Mouse (Mus musculus): Measurements from ENCODE around the gene Acin1. TPM values are rescaled to one million over a fixed set of nuclear protein-coding genes. Genes with fewer than 3 reads are reported as not detected.

The Acin1 gene
- polyA plus RNA-seq (2015; fragmentation: Nextera tagmentation; extraction: Ambion mirVana), result 50.8 and 54.6 TPM in 2 replicates

DNA sequence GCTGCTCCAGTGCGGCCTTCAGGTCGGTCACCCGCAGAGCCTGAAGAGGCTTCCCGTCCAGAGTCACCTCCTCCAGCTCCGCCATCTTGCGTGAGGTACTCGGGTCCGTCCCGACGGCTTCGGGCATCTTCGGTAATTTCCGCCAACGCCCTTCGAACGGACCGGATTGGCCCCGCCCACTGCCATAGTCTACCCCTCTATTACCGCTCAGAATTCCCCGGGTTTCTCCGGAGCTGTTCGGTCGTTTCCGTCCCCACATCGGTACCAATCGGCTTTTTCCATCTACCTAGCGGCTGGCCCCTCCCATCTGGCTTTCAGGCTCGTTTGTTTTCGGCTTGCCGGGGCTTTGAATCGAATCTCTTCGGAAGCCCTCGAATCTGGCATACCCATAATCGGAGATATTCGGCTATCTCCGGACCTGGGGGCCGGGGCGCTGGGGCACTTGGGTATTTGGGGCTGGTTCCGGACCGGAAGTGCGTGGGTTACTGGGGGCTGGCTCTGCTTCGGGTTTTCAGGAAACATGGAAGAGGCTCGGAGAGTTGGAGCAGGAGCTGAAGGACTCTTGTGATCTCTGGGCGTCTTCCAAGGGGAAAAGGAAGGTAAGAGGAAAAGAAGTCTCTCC is at the start of gene Acin1:
TSS of gene Acin1 (minus strand) at position 410 of the 622 bp plus-strand sequence.

DNA sequence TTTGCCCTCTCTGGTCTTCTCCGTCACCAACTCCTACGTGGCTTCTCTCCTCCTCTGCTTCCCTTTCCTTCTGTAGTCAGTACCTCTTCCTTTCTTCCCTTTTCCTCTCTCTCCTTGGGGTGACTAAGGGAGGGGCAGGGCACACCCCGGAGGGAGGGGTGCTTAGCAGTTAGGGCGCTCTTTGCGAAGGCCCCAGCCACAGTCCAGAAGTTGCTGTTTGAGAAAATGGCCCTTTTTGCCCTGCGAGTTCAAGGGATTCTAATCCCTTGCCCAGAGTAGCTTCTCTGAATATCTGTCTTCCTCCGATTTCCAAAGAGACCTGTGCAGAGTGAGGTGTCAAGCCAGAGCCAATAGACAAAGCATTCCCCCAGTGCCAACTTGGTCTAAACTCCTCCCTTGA is 25.3 kb upstream of the Acin1 start, which contains the start of gene Cebpe:
TSS of gene Cebpe (minus strand) at position 101 of the 400 bp plus-strand sequence.

DNA sequence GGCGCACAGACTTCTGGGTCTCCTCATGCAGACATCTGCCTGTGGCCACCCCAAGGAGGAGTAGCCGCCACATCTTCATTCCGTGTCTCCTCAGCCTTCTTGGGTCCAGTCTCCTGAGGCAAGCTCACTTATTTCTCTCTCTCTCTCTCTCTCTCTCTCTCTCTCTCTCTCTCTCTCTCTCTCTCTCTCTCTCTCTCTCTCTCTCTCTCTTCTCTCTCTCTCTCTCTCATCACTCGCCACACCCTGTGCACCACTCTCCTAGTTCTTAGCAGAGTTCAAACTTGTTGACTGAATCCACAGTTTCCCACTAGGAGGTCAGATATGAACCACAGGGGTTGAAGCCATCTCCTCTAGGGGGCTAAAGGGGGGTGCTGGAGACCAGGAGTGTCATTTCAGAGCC is 12.0 kb upstream of the Acin1 start, which contains the start of gene Gm29776:
TSS of gene Gm29776 (minus strand) at position 101 of the 400 bp plus-strand sequence.

DNA sequence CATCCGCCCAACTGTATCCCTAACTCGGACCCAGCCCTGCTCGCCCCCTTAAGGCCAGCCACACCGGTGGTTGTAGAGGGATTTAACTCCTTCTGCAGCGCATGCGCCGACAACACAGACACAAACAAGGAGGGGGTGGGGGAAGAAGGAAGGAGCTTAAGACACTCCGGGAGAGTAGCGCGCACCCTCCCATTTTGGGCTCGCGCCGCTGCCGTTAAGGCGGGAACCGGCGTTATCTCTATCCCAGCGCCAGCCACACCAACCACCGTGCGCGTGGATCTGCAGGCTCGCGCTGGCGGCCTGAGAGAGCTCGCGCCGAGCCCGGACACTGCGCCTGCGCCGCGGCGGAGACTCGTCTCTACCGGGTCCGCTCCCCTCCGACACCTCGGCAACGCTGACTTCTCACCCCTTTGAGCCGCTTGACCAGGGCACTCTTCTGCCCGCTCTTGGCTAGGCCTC is 639 bp downstream of the Acin1 start, which contains the start of gene 1700123O20Rik:
TSS of gene 1700123O20Rik (plus strand) at position 154 of the 459 bp plus-strand sequence.

DNA sequence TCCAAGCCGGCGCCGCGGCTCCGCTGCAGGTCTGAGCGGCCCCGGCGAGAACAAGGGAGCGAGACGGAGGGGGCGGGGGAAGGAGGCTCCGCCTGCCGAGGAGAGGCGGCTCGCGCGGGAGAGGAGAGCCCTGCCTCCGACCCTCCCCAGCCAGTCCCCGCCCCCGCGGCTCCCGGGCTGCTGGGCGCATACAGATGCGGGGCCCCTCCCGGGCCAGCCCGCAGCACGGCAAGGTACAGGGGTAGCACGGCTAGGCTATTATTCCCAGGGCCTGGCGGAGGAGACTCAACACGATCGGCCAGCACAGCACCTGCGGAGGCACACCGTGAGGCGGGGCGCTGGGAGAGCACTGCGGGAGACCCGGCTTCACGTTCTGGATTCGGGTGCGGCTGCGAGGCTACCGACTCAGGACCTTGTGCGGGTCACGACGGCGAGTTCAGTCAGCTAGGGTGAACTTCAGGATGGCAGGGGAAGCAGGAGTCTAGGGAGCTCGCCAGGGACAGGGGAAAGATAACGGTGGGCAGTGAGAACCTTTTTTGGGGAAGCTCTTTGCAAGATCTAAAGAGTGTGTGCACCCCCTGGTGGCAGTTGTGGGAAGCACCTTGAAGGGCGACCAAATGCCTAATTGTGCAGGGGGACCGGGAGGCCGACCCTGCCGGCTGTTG is 45.3 kb downstream of the Acin1 start, which contains the start of gene Cdh24:
TSS of gene Cdh24 (minus strand) at position 60 of the 665 bp plus-strand sequence.

DNA sequence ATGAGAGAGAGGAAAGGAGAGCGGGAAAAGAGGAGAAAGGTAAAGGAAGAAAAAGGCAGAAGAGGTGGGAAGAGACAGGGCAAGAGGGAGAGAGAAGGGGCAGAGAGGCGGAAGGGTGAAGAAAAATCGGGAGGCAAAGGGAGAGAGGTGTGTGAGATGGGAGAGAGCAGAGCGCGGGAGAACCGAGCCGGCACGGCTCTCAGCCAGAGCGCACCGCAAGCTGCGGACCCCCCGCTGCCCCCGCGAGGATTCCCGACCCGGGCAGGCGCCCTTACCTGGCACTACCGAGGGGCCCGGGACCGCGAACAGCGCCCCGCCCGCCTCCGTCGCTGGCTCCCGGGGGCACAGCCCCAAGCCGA is 45.8 kb downstream of the Acin1 start, which contains the start of gene Gm17606:
TSS of gene Gm17606 (plus strand) at position 7 of the 359 bp plus-strand sequence.

DNA sequence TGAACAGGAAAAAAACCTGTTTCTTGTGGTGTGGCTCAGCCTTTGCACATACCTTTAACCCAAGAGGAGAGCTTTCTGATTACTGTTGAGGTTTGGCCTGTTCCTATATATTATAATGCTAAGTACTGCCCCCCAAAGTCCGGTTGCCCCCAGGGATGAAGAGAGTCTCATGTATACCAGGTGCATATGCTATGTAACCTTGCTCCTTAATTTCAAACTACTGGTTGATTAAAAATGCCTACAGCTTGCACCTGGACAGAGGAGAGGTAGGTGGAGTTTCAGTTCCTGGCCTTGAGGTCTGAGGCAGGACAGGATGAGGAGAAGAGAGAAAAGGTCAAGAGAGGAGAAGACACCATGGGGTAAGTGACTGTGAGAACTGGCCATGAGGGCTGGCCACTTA is 65.6 kb downstream of the Acin1 start, which contains the start of gene Psmb11:
TSS of gene Psmb11 (plus strand) at position 301 of the 400 bp plus-strand sequence.

DNA sequence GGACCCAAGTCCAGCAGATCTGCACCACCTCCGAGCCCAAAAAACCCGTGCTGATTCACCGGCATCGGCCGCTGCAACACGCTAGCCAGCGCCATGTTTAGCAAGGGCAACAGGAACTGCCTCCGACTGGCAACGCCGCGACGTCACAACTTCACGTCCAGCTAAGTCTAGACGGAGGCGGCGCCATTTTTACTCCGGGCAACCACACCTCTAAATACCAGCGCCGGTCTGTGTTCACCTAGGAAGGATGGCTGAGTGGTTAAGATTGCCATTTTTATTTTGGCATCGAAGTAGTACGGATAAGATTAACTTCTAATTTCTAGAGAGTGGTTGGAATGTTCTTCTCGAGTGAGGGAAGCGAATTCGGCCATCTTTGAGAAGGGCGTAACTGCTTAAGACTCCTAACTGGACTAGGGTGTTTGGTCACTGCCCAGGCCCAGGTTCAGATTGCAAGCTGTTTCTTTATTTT is 68.8 kb downstream of the Acin1 start, which contains the start of gene Psmb5:
TSS of gene Psmb5 (minus strand) at position 126 of the 469 bp plus-strand sequence.

DNA sequence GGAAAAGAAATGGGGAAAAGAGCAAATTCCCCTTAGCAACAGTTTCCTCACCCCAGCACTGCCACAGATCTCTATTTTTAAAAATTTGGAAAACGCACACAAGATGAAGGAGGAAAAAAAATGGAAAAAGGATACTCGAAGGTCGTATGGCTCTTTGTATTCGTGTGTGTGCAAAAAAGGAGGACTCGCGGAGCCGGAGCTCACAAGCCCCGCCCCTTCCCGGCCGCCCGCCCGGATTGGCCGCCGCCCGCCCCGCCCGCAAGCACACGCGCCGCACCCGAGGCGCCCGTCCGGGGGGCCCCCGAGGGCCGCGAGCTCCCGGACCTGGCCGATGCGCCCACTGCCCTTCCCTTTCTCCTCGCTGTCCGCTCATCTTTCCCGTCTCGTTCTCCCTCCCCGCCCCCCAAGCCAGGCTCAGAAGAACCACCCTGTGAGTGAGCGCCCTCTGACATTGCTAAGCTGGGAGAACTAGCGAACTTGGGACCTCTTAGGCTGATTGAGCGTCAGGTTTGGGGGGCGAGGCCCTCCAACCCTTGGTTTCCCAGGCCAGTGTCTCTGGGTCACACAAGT is 80.9 kb downstream of the Acin1 start, which contains the start of gene 4931414P19Rik:
TSS of gene 4931414P19Rik (minus strand) at position 242 of the 570 bp plus-strand sequence.

MicroRNAs within 50 kb of the gene (microRNA counts, 519-probe panel; counts per million panel counts)
- not detected for microRNA mmu-miR-686

Small RNA genes lying within 50 kb of the gene (microRNA-seq; reads per million reads assigned to microRNA genes)
- gene Mir686, result not detected
- not detected for gene Mir6948

Other genes with a start within 250 kb of the Acin1 start
- gene Lrp10, start 222.8 kb downstream of the Acin1 start, polyA plus RNA-seq (2015; fragmentation: Nextera tagmentation; extraction: Ambion mirVana), result 56.2 and 58.1 TPM in 2 replicates
- gene Rem2, start 210.8 kb downstream of the Acin1 start, polyA plus RNA-seq (2015; fragmentation: Nextera tagmentation; extraction: Ambion mirVana), result 0.18 TPM in 1 of 2 replicates, not detected in the other
- 37.8 and 39.1 TPM in 2 replicates for gene Prmt5, start 169.4 kb downstream of the Acin1 start, polyA plus RNA-seq (2015; fragmentation: Nextera tagmentation; extraction: Ambion mirVana)
- gene Haus4, start 132.3 kb downstream of the Acin1 start, polyA plus RNA-seq (2015; fragmentation: Nextera tagmentation; extraction: Ambion mirVana), result 24.3 and 25.7 TPM in 2 replicates
- gene Ajuba, start 109.4 kb downstream of the Acin1 start, polyA plus RNA-seq (2015; fragmentation: Nextera tagmentation; extraction: Ambion mirVana), result 42.4 and 43.2 TPM in 2 replicates
- gene 4931414P19Rik, start 80.9 kb downstream of the Acin1 start, polyA plus RNA-seq (2015; fragmentation: Nextera tagmentation; extraction: Ambion mirVana), result 2.8 and 3.5 TPM in 2 replicates
- 266 and 296 TPM in 2 replicates for gene Psmb5, start 68.9 kb downstream of the Acin1 start, polyA plus RNA-seq (2015; fragmentation: Nextera tagmentation; extraction: Ambion mirVana)
- not detected in 2 replicates for gene Psmb11, start 65.5 kb downstream of the Acin1 start, polyA plus RNA-seq (2015; fragmentation: Nextera tagmentation; extraction: Ambion mirVana)
- gene Gm17606, start 46.0 kb downstream of the Acin1 start, polyA plus RNA-seq (2015; fragmentation: Nextera tagmentation; extraction: Ambion mirVana), result not detected in 2 replicates
- gene Cdh24, start 45.6 kb downstream of the Acin1 start, polyA plus RNA-seq (2015; fragmentation: Nextera tagmentation; extraction: Ambion mirVana), result 0.59 and 0.66 TPM in 2 replicates
- 57.6 and 58.6 TPM in 2 replicates for gene 1700123O20Rik, start 715 bp downstream of the Acin1 start, polyA plus RNA-seq (2015; fragmentation: Nextera tagmentation; extraction: Ambion mirVana)
- gene Gm29776, start 11.9 kb upstream of the Acin1 start, polyA plus RNA-seq (2015; fragmentation: Nextera tagmentation; extraction: Ambion mirVana), result 0.13 TPM in 1 of 2 replicates, not detected in the other
- 0.10 TPM in 1 of 2 replicates, not detected in the other for gene Cebpe, start 25.2 kb upstream of the Acin1 start, polyA plus RNA-seq (2015; fragmentation: Nextera tagmentation; extraction: Ambion mirVana)
- gene Slc7a8, start 95.0 kb upstream of the Acin1 start, polyA plus RNA-seq (2015; fragmentation: Nextera tagmentation; extraction: Ambion mirVana), result 12.7 and 14.8 TPM in 2 replicates
- not detected in 2 replicates for gene Rnf212b, start 127.2 kb upstream of the Acin1 start, polyA plus RNA-seq (2015; fragmentation: Nextera tagmentation; extraction: Ambion mirVana)
- gene Homez, start 184.0 kb upstream of the Acin1 start, polyA plus RNA-seq (2015; fragmentation: Nextera tagmentation; extraction: Ambion mirVana), result 4.1 and 5.4 TPM in 2 replicates
- gene Ppp1r3e, start 190.6 kb upstream of the Acin1 start, polyA plus RNA-seq (2015; fragmentation: Nextera tagmentation; extraction: Ambion mirVana), result 0.62 and 1.3 TPM in 2 replicates
- gene Bcl2l2, start 196.4 kb upstream of the Acin1 start, polyA plus RNA-seq (2015; fragmentation: Nextera tagmentation; extraction: Ambion mirVana), result 4.2 and 4.4 TPM in 2 replicates
- gene Gm20521, start 196.5 kb upstream of the Acin1 start, polyA plus RNA-seq (2015; fragmentation: Nextera tagmentation; extraction: Ambion mirVana), result 0.26 and 0.69 TPM in 2 replicates
- 46.7 and 52.4 TPM in 2 replicates for gene Pabpn1, start 205.6 kb upstream of the Acin1 start, polyA plus RNA-seq (2015; fragmentation: Nextera tagmentation; extraction: Ambion mirVana)
- gene Slc22a17, start 226.2 kb upstream of the Acin1 start, polyA plus RNA-seq (2015; fragmentation: Nextera tagmentation; extraction: Ambion mirVana), result 14.4 and 15.9 TPM in 2 replicates
- 12.7 and 14.5 TPM in 2 replicates for gene Efs, start 239.2 kb upstream of the Acin1 start, polyA plus RNA-seq (2015; fragmentation: Nextera tagmentation; extraction: Ambion mirVana)
- not detected in 2 replicates for gene Il25, start 245.8 kb upstream of the Acin1 start, polyA plus RNA-seq (2015; fragmentation: Nextera tagmentation; extraction: Ambion mirVana)
- 0.82 and 0.99 TPM in 2 replicates for gene Cmtm5, start 249.3 kb upstream of the Acin1 start, polyA plus RNA-seq (2015; fragmentation: Nextera tagmentation; extraction: Ambion mirVana)

Measured in urinary bladder, postnatal 0 days (tissue).